Mouse (Mus musculus) urinary bladder, adult 18-20 months (tissue): Measurements from ENCODE around the gene Rbbp6.

Source experiments
- DNase-seq, 2 experiments: peaks; one replicate each; pipeline ENCODE4 v3.0.0; 2022; ENCODE audit warnings: low spot score in 2 of 2, mixed read lengths in 2 of 2

The Rbbp6 gene

GRCm38 (mm10) chr7:122970864-122971420 lies 5.5 kb downstream of the Rbbp6 start:
- no peak for DNase-seq

- no peak for DNase-seq
These were observed 6.7 kb downstream of the Rbbp6 start for GRCm38 (mm10) chr7:122972006-122972689.

GRCm38 (mm10) chr7:122979514-122979913 lies 14.0 kb downstream of the Rbbp6 start:
- DNase-seq, result no peak

- no peak for DNase-seq
These were observed 32.7 kb downstream of the Rbbp6 start for GRCm38 (mm10) chr7:122998189-122998588.

- no peak for DNase-seq
These were observed 34.4 kb downstream of the Rbbp6 start for GRCm38 (mm10) chr7:122999871-123000396.

- no peak for DNase-seq
These were observed 35.3 kb downstream of the Rbbp6 start for GRCm38 (mm10) chr7:123000796-123001195.

- DNase-seq, result no peak
These were observed 36.0 kb downstream of the Rbbp6 start for GRCm38 (mm10) chr7:123001341-123002027.

GRCm38 (mm10) chr7:123002028-123002410 lies 36.5 kb downstream of the Rbbp6 start:
- no peak for DNase-seq

- no peak for DNase-seq
These were observed 37.7 kb downstream of the Rbbp6 start for GRCm38 (mm10) chr7:123003207-123003606.

GRCm38 (mm10) chr7:123004442-123004841 lies 39.0 kb downstream of the Rbbp6 start:
- DNase-seq, result no peak

GRCm38 (mm10) chr7:123006251-123006650 lies 40.8 kb downstream of the Rbbp6 start:
- DNase-seq, result no peak

- DNase-seq, result no peak
These were observed 42.3 kb downstream of the Rbbp6 start for GRCm38 (mm10) chr7:123007743-123008142.

- DNase-seq, result no peak
These were observed 48.0 kb downstream of the Rbbp6 start for GRCm38 (mm10) chr7:123013466-123013865.

GRCm38 (mm10) chr7:123014729-123015128 lies 49.2 kb downstream of the Rbbp6 start:
- DNase-seq, result no peak

GRCm38 (mm10) chr7:123017627-123018026 lies 52.1 kb downstream of the Rbbp6 start:
- no peak for DNase-seq

- no peak for DNase-seq
These were observed 59.6 kb downstream of the Rbbp6 start for GRCm38 (mm10) chr7:123025123-123025522.

GRCm38 (mm10) chr7:123030295-123030694 lies 64.8 kb downstream of the Rbbp6 start:
- no peak for DNase-seq

GRCm38 (mm10) chr7:123030709-123031181 lies 65.3 kb downstream of the Rbbp6 start:
- no peak for DNase-seq

- DNase-seq, result no peak
These were observed 65.8 kb downstream of the Rbbp6 start for GRCm38 (mm10) chr7:123031211-123031743.

GRCm38 (mm10) chr7:123035314-123035713 lies 69.8 kb downstream of the Rbbp6 start:
- DNase-seq, result no peak

- no peak for DNase-seq
These were observed 73.8 kb downstream of the Rbbp6 start for GRCm38 (mm10) chr7:123039302-123039701.

- no peak for DNase-seq
These were observed 79.7 kb downstream of the Rbbp6 start for GRCm38 (mm10) chr7:123045146-123045545.
